Mouse (Mus musculus) embryo, embryonic 9.5 days (tissue): ENCODE data around the gene Gsdmc3.
"Not testable (repeated sequence)": the region's sequence is repeated elsewhere in the genome, so short reads cannot be mapped to it uniquely, and the experiment has no call there.

Experiments
- DNase-seq: peaks from one replicate; pipeline ENCODE4 v3.0.0-alpha.2; 2017; ENCODE audit errors: extremely low spot score

Gene Gsdmc3

GRCm38 (mm10) chr15:63878458-63878857 is at the start of gene Gsdmc3:
Gsdmc3 (minus strand) TSS chr15:63878558.
- DNase-seq = not testable (repeated sequence)

GRCm38 (mm10) chr15:63926201-63926600 is 47.8 kb upstream of the Gsdmc3 start:
- DNase-seq = no peak

GRCm38 (mm10) chr15:63924484-63924883 is 46.1 kb upstream of the Gsdmc3 start:
- no peak for DNase-seq

- not testable (repeated sequence) for DNase-seq
Measured at GRCm38 (mm10) chr15:63921618-63922017, 43.3 kb upstream of the Gsdmc3 start.

GRCm38 (mm10) chr15:63919728-63920127 is 41.4 kb upstream of the Gsdmc3 start:
- DNase-seq = not testable (repeated sequence)

- not testable (repeated sequence) for DNase-seq
Measured at GRCm38 (mm10) chr15:63916584-63916983, 38.2 kb upstream of the Gsdmc3 start.

GRCm38 (mm10) chr15:63912197-63912596 is 33.8 kb upstream of the Gsdmc3 start, which contains the start of gene Gsdmc4:
Gsdmc4 (minus strand) TSS chr15:63912297.
- not testable (repeated sequence) for DNase-seq

GRCm38 (mm10) chr15:63909896-63910295 is 31.5 kb upstream of the Gsdmc3 start:
- DNase-seq = not testable (repeated sequence)

GRCm38 (mm10) chr15:63895560-63896353 is 17.4 kb upstream of the Gsdmc3 start:
- peak; percentile 32 for DNase-seq

- DNase-seq = not testable (repeated sequence)
Measured at GRCm38 (mm10) chr15:63888440-63888839, 10.1 kb upstream of the Gsdmc3 start.

GRCm38 (mm10) chr15:63887949-63888348 is 9.6 kb upstream of the Gsdmc3 start:
- DNase-seq = not testable (repeated sequence)

GRCm38 (mm10) chr15:63876160-63876559 is 2.2 kb downstream of the Gsdmc3 start:
- not testable (repeated sequence) for DNase-seq

GRCm38 (mm10) chr15:63861965-63862364 is 16.4 kb downstream of the Gsdmc3 start:
- DNase-seq = peak; percentile 15
